Mouse (Mus musculus) retina, postnatal 7 days (tissue): Measurements from ENCODE around the gene Higd1b.

ENCODE experiments used
- DNase-seq: peaks from one replicate; pipeline ENCODE4 v3.0.0-alpha.2; 2012; ENCODE audit warnings: low read depth, low spot score

Higd1b gene

GRCm38 (mm10) chr11:102835549-102835948 is at the start of gene Higd1b:
TSS of gene Higd1b (plus strand) at chr11:102835849.
- DNase-seq = no peak

DNA sequence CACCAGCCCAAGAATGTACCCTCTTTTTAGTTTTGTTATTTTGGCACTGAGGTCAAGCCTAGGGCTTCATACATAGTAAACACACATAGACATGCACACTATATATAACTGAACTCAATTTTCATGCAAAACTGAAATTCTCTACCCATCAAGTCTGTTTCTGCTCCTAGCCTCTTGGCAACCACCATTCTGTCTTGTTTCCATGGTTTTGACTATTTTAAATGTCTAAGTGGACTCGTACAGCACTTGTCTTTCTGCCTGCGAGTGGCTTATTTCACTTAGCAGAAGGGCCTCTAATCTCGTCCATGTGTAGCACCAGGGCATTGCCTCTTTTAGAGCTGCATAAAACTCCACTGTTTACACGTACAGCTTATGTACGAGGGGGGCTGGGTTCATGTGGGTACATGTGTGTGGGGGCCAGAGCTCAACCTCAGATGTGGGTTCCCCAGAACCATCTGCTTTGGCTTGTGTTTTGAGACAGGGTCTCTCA is 47.9 kb upstream of the Higd1b start:
- DNase-seq = no peak

DNA sequence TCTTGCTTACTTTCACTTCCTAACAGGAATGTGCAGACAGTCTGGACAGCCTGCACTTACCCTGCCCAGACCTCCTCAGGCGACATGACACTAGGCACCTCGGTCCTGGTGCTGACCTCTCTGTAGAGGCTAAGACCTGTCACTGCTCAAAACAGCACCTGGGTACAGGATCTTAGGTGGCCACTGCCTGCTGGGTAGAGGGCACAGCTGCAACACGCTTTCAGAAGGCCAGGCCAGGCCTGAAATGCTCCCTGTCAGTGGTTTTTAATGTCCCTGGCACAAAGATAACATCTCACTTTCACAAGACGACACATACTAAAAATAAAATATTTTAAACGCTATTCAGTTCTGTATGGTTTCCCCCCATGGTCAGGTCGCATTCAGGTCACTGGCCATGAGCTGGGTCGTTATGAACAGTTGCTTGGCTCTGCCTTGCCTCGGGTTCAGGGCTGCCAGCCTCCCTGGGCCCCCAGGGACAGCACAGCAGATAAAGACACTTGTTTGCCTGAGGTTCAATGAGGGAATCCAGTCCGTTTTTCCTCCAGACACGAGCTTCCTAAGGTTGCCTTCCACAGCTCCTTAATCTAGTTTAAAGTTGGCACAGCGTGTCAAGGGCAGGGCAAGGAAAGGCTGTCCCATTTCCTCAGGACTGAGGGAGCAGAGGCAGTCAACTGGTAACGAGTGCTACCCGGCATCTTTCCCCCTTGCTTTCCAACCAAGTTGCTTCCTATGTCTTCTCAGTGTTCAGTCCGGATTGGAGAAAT is 43.8 kb upstream of the Higd1b start:
- no peak for DNase-seq

DNA sequence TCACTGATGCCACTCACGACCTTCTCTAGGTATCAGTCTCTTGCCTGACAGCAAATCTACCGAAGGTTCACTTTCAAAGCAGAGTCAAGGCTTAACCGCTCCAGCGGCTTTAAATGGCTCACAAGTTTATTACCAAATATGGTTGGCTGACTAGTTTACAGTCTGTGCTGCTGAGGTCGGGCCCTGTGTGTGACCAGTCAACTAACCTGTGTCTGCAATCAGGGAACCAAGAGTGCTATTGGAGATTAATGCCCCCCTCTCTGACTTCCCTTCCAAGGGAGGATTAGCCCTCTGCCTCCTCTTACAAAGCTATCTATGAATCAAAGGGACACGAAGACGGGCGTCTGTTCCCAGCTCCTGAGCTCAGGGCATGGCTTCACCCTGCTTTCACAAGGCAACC is 41.5 kb upstream of the Higd1b start:
- DNase-seq = no peak

GRCm38 (mm10) chr11:102803453-102803852 is 32.2 kb upstream of the Higd1b start:
- no peak for DNase-seq

GRCm38 (mm10) chr11:102808246-102808645 is 27.4 kb upstream of the Higd1b start:
- DNase-seq = no peak

DNA sequence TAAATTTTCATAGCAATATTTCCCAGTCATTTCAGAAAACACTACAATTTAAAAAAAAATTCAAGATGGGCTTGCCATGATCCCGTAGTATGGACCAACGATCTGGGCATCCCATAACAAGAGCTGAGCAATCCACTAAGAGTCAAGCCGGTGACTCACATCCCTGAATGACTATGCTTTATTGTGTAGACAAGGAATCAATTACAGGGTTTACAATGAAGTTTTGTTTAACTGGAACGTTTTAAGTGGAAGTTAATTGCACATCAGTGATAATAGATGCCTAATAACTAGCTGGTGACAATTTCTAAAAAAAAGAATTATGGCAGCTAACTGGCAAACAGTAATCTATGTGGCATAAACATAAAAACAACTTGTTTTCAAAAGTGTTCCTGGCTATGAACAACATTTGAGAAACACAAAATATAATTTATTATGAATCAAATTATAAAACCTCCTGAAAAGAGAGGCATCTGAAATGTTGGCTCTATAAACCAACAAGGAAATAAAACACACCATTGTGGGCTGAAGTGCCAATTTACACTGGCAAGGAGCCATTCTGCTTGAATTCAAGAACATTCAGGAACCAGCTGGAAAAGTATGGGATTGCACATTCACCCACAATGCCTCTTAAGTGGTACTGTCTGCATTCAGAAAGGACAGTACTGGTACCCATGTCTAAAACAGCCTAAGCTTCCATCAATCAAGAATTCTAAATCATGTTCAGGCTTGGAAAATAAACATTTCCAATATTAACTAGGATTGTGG is 24.7 kb upstream of the Higd1b start:
- DNase-seq = no peak

DNA sequence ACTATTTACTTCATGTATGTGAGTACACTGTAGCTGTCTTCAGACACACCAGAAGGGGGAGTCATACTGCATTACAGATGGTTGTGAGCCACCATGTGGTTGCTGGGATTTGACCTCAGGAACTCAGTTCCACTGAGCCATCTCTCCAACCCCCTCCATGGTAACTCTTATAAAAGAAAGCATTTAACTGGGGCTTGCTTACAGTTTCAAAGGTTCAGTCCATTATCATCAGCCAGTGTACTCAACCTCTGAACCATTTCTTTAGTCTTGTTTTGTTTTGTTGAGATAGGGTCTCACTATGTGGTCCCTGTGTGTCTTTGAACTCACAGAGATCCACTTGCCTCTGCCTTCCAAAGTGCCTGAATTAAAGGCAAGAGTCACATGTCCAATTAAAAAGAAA is 20.8 kb upstream of the Higd1b start:
- no peak for DNase-seq

DNA sequence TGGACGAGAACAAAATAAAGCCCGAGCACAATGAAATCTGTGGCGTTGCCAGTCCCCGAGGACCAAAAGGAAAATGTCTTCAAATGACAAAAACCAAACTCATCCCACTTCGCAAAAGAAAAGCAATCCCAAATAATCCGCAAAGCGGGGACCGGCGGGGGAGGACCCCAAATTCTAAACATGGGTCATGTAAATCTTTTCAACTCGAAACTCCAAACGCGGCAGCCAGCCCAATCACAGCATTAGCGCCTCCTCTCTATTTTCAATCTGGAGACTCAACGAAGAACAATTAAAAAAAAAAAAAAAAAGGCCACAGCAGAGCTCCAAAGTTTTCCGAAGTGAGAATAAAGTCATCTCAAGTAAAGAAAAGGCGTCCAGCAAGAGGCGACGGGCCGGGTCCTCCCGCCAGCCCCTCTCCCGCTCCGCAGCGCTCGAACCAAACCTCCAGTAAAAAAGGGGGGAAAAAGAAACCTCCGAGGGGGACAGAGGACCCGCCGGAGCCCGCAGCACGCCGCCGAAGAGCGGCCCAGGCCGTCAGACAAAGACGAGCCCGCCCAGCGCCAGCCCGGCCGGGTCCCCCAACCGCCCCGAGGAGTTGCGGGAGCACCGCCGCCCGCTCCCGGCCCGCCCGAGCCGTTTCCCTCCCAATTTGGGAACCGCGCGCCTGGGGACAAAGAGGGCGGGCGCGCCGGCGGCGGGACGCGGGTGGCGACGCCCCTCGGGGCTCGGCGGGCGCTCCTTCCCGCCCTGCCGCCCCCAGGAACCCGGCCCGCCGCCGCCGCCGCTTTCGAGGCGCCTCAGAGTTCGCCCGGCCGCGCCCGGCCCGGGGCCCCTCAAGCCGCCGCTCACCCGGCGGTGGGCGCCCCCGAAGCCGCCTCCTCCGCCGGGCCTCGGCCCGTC is 17.3 kb upstream of the Higd1b start:
- no peak for DNase-seq

DNA sequence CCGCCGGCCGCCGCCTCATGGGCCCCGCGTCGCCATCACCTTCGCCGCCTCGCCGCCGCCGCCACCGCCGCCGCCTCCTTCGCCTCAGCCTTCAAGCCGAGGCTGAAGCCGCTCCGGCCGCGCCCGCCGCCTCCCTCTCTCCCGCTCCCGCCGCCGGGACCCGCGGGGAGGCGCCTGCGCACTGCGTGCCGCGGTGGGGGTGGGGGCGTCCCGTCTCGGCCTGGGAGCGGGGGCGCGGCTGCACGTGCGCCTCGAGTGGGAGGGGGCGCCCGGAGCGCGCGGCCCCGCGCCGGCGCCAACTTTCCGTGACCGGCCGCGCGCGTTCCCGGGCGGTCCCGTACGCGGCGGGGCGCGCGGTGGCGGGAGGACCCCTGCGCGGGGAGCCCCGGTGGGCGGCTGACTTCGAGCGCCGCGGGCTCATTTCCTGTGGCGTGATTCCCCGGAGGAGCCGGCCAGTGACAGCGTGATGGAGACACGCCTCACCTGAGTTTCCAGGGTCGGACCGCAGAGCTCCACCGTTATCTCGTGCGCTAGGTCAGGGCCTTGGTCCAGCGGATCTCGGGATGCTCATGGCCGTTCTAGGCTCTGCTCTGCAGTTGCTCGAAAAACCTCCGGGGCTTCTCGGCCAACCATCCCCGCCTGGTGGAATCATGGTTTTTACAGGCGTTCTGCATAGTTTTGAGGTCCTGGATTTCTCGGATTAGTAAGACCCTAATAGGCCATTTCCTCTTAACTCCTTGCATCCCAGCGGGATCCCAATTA is 16.4 kb upstream of the Higd1b start, which contains the start of gene Gjc1:
Gjc1 (minus strand) TSS at position 680 of the 762 bp plus-strand sequence.
- peak; percentile 58 for DNase-seq

DNA sequence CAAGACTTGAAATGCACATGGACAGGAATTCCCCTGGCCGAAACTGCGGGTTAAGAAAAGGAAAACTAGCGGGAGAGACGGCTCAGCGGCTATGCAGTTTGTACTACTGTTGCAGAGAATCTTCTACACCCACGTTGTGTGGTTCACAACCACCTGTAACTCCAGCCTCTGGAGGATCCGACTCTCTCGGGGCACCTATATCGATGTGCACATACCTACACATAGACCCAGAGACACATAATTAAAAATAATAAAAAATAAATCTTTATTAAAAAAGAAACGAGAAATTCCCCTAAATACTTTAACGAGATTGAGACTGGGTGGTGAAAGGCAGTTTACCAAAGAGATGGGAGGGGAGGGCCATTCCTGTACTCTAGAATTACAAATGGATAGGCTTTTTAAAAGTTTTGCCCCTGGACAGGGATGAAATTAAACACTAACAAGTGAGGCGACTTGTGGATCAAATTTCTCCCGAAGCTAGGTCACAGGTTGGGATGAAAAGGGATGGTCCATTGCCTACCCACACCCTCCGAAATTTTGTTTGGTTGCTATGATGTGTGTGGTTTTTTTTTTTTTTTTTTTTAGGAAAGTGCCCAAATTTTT is 15.8 kb upstream of the Higd1b start:
- DNase-seq = no peak

DNA sequence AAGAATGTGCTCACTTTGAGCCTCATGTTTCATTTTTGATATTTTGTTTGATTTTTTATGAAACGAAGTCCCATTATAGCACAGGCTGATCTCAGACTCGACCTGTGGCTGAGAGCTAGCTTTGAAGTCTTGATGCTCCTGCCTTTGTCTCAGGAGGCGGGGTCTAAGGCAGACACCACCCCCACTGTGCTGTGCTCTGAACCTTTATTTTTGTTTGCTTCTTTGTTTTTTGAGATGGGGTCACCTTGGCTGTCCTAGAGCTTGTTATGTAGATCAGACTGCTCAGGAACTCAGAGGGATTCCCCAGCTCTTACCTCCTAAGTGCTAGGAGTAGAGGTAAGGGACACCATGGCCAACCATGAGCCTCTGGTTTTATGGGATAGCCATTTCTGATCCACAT is 15.2 kb upstream of the Higd1b start:
- DNase-seq = no peak

DNA sequence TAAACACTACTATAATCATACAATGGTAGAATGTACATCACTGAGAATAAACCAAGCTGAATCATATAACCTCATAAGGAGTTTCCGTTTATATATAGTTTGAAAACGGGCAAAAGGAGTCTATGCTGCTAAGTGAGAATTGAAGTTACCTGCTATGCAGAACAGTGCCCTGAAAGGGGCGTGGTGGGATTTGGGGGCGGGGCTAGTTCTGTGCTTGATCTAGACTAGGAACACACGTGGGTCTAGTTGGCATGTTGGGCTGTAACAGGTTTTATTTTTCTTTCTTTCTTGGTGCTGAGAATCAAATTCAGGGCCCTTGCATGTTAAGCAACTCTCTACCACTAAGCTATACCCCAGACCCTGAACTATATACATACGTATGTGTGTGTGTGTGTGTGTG is 14.4 kb upstream of the Higd1b start:
- DNase-seq = no peak

DNA sequence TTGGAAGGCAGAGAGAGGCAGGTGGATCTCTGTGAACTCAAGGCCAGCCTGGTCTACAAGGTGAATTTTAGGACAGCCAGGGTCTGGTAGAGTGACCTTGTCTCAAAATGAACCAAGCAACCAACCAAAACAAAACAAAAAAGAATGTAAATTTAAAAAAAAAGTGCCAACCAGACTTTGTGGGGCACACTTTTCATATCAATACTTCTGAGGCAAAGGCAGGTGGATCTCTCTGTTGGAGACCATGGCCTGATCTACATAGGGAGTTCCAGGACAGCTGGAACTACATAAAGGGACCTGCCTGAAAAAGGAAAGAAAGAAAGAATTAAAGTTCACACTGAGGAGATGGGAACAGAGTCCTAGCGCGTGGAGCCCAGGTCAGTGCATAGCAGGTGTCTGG is 9.2 kb upstream of the Higd1b start:
- no peak for DNase-seq

DNA sequence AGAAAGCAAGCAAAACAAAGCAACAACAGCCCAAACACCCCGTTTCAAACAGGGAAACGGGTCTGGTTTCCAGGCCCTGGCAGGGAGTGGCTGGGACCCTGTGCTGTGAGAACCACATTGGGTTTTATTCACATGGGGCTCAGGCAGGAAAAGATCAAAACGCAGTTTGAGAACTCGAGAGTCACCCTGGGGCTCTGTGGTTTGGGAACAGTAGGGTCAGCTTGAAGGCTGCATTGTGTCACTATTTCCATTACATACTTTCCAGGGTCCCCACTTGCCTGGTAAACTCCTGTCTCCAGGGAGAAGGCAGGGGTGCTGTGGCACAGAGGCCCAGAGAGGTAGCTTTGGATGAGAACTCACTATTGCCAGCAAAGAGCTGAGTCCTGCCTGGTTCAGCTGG is 8.6 kb upstream of the Higd1b start:
- DNase-seq = no peak

DNA sequence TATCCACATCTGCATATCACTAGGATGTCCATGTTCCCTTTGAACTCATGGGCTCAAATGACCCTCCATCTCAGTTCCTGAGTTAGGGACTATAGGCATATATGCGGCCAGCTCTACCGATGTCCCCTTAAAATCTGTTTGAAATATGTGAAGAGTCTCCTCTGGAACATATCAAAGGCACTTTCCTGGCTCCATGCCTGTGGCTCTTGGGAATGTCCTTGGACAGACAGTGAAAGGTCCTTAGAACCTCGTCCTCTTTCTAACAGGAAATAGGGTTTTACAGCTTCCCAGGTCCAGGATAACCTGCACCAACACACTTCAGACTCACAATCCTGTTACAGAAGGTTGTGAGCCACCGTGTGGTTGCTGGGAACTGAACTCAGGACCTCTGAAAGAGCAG is 5.4 kb upstream of the Higd1b start:
- no peak for DNase-seq

- DNase-seq = no peak
These were observed 2.9 kb upstream of the Higd1b start for GRCm38 (mm10) chr11:102832700-102833297.

GRCm38 (mm10) chr11:102834219-102834618 is 1.4 kb upstream of the Higd1b start:
- no peak for DNase-seq

GRCm38 (mm10) chr11:102836146-102836545 is 497 bp downstream of the Higd1b start:
- DNase-seq = no peak

- DNase-seq = no peak
These were observed 1.7 kb downstream of the Higd1b start for GRCm38 (mm10) chr11:102837385-102837784.
